Mouse (Mus musculus) heart, adult 2 months (tissue): ENCODE data around the gene Htr2a. TPM values are rescaled to one million over a fixed set of nuclear protein-coding genes. Genes with fewer than 3 reads are reported as not detected.

Source experiments
- DNase-seq, 2 experiments: peaks; one replicate each; pipeline ENCODE4 v3.0.0; 2021
- H3K27ac ChIP-seq: fragments of 200-600 bp; 2 replicates; pipeline ENCODE4 v1.8.1; 2022
- H3K27me3 ChIP-seq: fragments of 200-500 bp; 2 replicates; pipeline ENCODE4 v1.6.1; 2012; ENCODE audit warnings: mild to moderate bottlenecking, low read length, inconsistent platforms, mixed read lengths; ENCODE audit not compliant: control insufficient read depth, insufficient read depth
- H3K36me3 ChIP-seq: fragments of 200-500 bp; 2 replicates; pipeline ENCODE4 v1.6.1; 2012; ENCODE audit warnings: low read length, inconsistent platforms; ENCODE audit not compliant: control insufficient read depth, insufficient read depth
- H3K4me1 ChIP-seq: fragments of 200-500 bp; 2 replicates; pipeline ENCODE4 v1.6.1; 2011; ENCODE audit warnings: low read length; ENCODE audit not compliant: control insufficient read depth, insufficient read depth
- H3K4me3 ChIP-seq: fragments of 200-600 bp; 2 replicates; pipeline ENCODE4 v1.8.1; 2022
- H3K79me2 ChIP-seq: fragments of 200-500 bp; replicated peaks from 2 replicates; pipeline ENCODE4 v1.6.1; 2012; ENCODE audit warnings: mild to moderate bottlenecking, inconsistent platforms, low read length, moderate library complexity, mixed read lengths; ENCODE audit not compliant: control insufficient read depth, insufficient read depth
- H3K9ac ChIP-seq: fragments of 200-500 bp; 2 replicates; pipeline ENCODE4 v1.6.1; 2012; ENCODE audit warnings: low read depth, mild to moderate bottlenecking, control low read depth, inconsistent platforms, low read length, mixed read lengths
- CTCF ChIP-seq: fragments of 200-600 bp; IDR thresholded peaks from 2 replicates; pipeline ENCODE4 v1.8.1; 2022; ENCODE audit warnings: antibody characterized with exemption, mild to moderate bottlenecking, moderate library complexity
- EP300 ChIP-seq: fragments of 200-500 bp; IDR thresholded peaks from 2 replicates; pipeline ENCODE4 v1.6.1; 2011; ENCODE audit warnings: low read depth, low read length, control low read depth; ENCODE audit not compliant: insufficient read depth
- POLR2A ChIP-seq: fragments of 200-500 bp; IDR thresholded peaks from 2 replicates; pipeline ENCODE4 v1.6.1; 2011; ENCODE audit warnings: mild to moderate bottlenecking, low read depth, low read length, control low read depth; ENCODE audit not compliant: insufficient read depth
- WGBS: fragments of 180-500 bp; shearing (Covaris S2); methylation state at CpG from one replicate; pipeline ENCODE4 v1.1.7; 2018; 5-methylcytosine and 5-hydroxymethylcytosine counted together
- intact Hi-C: fragments of 180-260 bp; cut with DNase I; formaldehyde crosslinking; loops from one replicate; pipeline ENCODE4 v1.15.1; 2025
- polyA plus RNA-seq: library from polyadenylated mRNA; depleted of rRNA; stranded (reverse); fragments of >200 nt; gene quantifications from 2 replicates; pipeline ENCODE4 v1.2.3, GENCODE M21; 2012; rRNA removed
- total RNA-seq, 2 experiments: library from RNA; stranded (reverse); gene quantifications; 2 replicates each; pipeline ENCODE4 v1.2.3; 2021

The Htr2a gene
- total and polyA plus RNA-seq, 3 experiments, result 0.33 to 0.77 (median 0.73) TPM

DNA sequence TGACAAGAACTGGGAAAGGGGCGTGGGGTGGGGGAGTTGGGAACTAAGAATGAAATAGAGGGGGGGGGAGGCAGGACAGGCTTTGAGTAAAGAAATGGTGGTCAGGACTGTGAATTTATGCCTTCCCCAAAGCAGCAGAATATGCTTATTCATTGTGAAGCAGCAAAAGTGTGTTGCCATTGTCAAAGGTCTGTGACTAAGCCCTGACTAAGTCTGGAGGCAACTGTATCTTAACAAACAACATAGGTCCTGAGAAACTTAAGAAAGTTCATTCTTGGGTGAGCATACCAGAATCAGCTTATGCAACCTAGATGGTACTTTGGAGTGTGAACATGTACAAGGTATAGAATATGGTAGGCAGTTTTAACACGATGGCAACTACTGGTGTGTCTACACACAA is 92.8 kb downstream of the Htr2a start:
- intact Hi-C loops, result no loop called here
- H3K27me3 ChIP-seq, result no peaks in the 10 kb centered on the region
- H3K4me3 ChIP-seq, result no peak overlapping the region
- H3K4me1 ChIP-seq, result peaks cover 2% of the 10 kb centered on the region
- H3K36me3 ChIP-seq, result peaks cover 8% of the 10 kb centered on the region; the same call in 1 of the 2 replicates
- H3K9ac ChIP-seq, result no peak overlapping the region
- no peak for DNase-seq
- TF ChIP-seq EP300, result no peak
- no peak for TF ChIP-seq CTCF
- no peak for TF ChIP-seq POLR2A
- 79% methylated on average over 2 of the region's 2 CpGs for WGBS
- H3K27ac ChIP-seq, result no peak overlapping the region
- peaks cover 2% of the 10 kb centered on the region; the same call in 1 of the 2 replicates for H3K79me2 ChIP-seq

DNA sequence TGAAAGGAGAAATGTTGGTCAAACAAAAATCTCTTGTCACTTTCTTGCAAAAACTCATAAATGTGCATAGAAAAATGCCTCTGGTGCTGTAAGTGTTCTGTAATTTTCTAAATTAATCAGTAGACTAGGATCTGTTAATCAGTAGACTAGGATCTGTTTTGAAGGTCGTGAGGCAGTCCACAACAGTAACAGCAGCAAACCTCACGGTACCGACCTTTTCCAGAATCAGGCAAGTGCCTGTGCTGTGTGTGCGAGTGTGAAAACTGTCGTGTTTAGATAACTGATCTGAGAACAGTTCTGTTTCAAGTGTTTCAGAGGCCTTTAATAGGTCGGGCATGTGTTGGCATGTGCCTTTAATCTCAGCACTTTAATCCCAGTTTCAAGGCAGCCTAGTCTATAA is 94.8 kb downstream of the Htr2a start:
- Histone ChIP-seq H3K9ac (no peak overlapping the region), H3K27ac (no peak overlapping the region), H3K4me3 (no peak overlapping the region), H3K27me3 (no peaks in the 10 kb centered on the region), H3K36me3 (peaks cover 9% of the 10 kb centered on the region; the same call in 1 of the 2 replicates), H3K4me1 (peaks cover 2% of the 10 kb centered on the region), H3K79me2 (peaks cover 2% of the 10 kb centered on the region; the same call in 1 of the 2 replicates)
- intact Hi-C loops, result no loop called here
- no peak for TF ChIP-seq CTCF
- TF ChIP-seq POLR2A, result no peak
- no peak for TF ChIP-seq EP300
- 70% methylated on average over 6 of the region's 6 CpGs for WGBS
- no peak for DNase-seq

DNA sequence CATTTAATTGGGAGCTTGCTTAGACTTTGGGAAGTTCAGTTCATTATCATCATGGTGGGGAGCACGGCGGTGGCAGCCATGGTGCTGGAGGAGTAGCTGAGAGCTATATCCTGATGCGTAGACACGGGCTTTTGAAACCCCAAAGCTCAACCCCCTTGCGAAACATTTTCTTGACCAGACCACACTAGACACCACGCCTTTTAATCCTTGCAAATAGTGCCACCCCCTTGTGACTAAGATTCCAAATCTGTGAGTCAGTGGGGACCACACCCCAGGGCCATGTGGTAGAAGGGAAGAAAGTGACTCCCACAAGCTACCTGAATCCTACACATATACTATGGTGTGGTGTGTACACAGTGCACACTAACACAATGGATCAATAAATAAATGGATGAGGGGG is 96.2 kb downstream of the Htr2a start:
- intact Hi-C loops, result no loop called here
- H3K79me2 ChIP-seq, result peaks cover 2% of the 10 kb centered on the region; the same call in 1 of the 2 replicates
- no peak for DNase-seq
- peaks cover 2% of the 10 kb centered on the region for H3K4me1 ChIP-seq
- no peak overlapping the region for H3K4me3 ChIP-seq
- H3K9ac ChIP-seq, result no peak overlapping the region
- H3K27ac ChIP-seq, result no peak overlapping the region
- peaks cover 9% of the 10 kb centered on the region for H3K36me3 ChIP-seq
- TF ChIP-seq POLR2A, result no peak
- WGBS, result 93% methylated on average over 6 of the region's 6 CpGs
- no peaks in the 10 kb centered on the region for H3K27me3 ChIP-seq

Other genes with a start within 250 kb of the Htr2a start
- 100 to 1,000 TPM; 113 to 123 TPM for gene Esd, start 91.5 kb downstream of the Htr2a start, total RNA-seq
- 56.8 and 93.4 TPM in 2 replicates for gene Esd, start 91.5 kb downstream of the Htr2a start, polyA plus RNA-seq